Mouse (Mus musculus) adrenal gland, adult 8-10 months (tissue): ENCODE measurements around the gene Trim47. TPM values are rescaled to one million over a fixed set of nuclear protein-coding genes. Genes with fewer than 3 reads are reported as not detected.

Experiments used
- DNase-seq: peaks from one replicate; pipeline ENCODE4 v3.0.0; 2022
- total RNA-seq, 4 experiments: library from RNA; stranded (reverse); gene quantifications; 2 replicates each; pipeline ENCODE4 v1.2.4; 2022

The Trim47 gene
- total RNA-seq, 4 experiments from 2014 or later: 11.1 to 20.4 (median 16.4) TPM

DNA sequence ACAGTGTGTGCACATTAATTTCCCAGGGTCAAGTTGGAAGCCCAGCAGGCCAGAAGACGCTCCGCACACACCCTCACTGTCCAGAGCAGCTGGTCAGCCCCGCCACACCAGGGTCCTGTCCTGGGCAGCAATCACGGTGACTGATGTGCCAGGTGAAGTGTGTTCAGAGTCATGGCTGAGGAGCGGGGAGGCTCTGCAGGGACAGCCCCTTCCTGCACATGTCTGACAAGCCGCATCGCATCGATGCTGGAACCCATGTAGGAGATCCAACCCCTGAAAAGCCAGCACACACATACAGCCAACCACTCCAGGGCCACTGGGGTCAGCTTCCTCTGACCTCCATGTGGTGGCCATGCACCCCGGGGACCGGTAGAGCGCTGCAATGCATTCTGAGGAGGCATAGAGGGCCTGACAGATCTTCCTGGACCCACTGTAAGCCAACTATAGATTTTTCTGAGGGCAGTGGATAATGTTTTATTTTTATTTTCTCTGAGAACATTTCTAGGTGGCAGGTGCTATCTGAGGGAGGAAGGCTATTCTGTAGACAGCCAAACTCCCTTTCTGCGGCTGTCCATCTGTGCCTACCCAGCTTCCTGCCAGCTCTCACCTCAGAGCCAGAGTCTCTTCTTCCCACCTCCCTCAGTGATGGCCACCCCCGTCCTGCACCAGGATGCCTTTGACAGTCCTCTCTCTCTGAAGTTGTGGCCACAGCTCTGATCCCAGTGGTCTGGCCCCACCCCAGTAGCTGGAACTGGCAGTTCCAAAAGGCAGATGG, 65.2 kb downstream of the Trim47 start:
- no peak for DNase-seq

DNA sequence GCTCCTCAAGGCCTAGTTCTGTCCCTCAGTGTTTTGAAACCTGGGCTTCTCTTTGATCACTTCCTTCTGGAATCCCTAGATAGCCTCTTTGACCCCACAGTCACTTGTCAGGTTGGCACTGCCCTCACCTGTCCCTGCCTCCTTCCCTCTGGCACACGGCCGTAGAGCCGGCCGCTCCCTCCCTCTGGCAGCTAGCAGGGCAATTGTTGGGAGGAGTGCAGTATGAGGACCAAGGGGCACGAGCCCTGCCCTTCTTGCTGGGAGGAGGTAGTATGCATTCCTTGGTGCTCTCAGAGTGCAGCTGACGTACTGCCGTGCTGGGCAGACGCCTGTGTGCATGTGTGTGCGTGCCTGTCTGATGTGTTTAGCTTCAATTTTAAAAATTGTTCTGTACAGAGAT, 66.4 kb downstream of the Trim47 start:
- DNase-seq: no peak

DNA sequence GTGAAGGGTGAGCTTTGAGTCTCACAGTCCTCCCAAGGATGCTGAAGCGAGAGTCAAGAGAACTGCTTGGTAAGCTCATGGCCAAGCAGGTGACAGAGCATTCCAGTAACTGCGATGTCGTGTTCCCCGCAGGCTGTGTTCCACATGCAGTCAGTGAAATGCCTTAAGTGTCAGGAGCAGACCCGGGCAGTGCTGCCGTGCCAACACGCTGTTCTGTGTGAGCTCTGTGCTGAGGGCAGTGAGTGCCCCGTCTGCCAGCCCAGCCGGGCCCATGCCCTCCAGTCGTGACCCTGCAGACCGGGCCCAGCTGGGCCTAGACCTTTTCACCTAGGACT, 67.4 kb downstream of the Trim47 start:
- DNase-seq: no peak

DNA sequence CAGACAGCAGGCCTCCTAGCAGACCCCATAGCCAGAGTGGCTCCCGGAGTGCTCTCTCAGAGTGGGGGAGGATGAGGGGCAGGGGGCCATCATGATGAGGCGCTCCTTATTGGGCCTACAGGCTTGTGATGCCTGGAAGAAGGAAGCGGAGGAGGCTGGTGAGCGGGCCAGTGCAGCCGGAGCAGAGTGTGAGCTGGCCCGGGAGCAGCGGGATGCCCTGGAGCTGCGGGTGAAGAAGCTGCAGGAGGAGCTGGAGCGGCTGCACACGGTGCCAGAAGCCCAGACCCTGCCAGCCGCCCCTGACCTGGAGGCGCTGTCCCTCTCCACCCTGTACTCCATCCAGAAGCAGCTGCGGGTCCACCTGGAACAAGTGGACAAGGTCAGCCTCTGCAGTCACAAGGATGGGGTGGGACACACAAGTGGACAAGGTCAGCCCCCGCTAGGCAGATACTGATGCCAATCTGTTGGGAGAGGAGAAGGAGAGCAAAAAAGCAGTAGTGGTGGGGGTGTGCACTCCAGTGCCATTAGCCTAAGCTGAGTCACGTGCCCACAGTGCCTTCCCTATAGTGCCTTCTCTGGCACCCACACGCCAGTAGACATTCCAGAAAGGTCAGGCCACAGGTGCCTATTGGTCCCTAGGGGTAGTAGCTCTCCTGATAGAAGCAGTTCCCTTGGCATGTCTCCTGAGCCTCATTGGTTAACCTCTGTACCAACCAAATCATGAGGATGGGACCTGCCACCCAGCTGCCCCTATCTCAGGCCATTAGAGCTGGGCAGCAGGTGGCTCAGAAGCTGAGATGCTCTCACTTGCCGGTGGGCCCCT, 67.9 kb downstream of the Trim47 start:
- DNase-seq: no peak

DNA sequence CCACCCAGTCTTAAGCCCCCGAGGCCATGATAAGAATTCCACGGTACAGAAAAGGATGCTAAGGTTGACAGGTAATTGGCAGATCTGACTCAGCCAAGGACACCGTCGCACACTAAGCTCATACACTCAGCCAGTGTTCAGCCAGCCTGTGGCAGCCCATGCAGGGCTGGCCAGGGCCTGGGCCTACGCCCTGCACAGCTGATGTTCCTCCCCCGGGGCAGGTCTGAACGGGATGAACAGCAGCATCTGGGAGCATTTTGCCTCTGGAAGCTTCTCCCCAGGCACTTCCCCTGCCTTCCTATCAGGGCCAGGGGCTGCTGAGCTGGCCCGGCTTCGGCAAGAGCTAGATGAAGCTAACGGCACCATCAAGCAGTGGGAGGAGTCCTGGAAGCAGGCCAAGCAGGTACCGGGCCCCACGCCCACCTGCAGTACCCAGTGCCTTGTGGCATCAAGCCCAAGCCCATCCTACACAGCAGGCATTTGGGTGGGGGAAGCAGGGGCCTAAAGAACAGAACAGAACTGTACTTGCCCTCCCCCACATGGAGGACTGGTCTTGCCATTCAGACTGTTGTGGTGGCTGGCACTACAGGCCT, 68.9 kb downstream of the Trim47 start:
- DNase-seq: no peak

DNA sequence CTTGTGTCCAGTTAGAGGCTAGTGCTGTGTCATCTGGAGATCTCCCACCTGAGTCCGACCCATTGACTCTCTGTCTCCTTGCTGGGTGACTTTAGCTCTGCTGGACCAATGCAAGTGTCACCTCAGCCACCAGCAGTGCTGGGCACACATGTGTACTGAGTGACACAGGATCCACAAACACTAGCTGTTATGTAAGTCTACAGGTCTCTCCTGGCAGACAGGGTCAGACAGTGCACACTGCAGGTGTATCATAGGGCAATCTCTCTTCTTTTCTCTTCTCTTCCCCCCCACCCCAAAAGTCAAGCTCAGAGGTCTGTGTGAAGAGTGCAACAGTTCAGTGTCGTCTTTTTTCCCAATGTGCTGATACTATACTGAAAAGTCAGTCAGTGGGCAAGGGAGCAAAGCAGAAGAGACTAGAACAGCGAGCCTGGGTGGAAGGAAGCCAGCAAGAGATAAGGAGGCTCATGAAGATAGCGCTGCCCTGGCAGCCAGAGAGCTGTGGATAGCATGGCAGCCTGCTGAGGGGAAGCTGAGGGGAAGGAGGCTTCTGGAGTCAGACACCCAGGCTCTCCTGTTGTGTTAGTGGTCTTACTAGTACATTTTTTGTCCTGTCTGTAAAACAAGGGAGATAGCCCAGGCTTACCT, 69.7 kb downstream of the Trim47 start:
- DNase-seq: no peak

DNA sequence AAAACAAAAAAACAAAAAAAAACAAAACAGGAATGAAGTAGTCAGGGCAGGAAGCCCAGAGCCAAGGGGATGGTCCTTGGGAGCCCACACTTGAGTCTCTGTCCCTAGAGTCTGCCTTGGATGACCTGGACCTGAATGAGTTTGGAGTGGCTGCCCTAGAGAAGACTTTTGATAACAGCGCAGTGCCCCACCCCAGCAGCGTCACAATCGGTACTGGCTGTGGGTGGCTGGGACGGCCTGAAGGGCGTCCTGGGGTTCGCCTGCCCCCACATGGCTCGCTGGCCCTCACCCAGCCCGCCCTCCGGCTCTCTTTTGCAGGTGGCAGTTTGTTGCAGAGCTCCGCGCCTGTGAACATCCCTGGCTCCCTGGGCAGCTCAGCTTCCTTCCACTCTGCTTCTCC, 71.1 kb downstream of the Trim47 start:
- DNase-seq: no peak

Other genes with a start within 250 kb of the Trim47 start
- gene Smim5, start 227.2 kb downstream of the Trim47 start, total RNA-seq: under 1 TPM; 0.29 to 0.65 (median 0.42) TPM
- gene Smim6, start 215.2 kb downstream of the Trim47 start, total RNA-seq: not detected
- 10 to 100 TPM; 46.2 to 53.7 (median 48.3) TPM for gene Sap30bp, start 193.9 kb downstream of the Trim47 start, total RNA-seq
- gene Recql5, start 193.7 kb downstream of the Trim47 start, total RNA-seq: 10 to 100 TPM; 24.7 to 40.4 (median 36.6) TPM
- 1 to 10 TPM; 3.5 to 5.1 (median 3.9) TPM for gene Itgb4, start 152.5 kb downstream of the Trim47 start, total RNA-seq
- 10 to 100 TPM; 37.3 to 55.6 (median 46.4) TPM for gene Galk1, start 114.5 kb downstream of the Trim47 start, total RNA-seq
- 100 to 1,000 TPM; 302 to 413 (median 377) TPM for gene H3f3b, start 99.2 kb downstream of the Trim47 start, total RNA-seq
- 10 to 100 TPM; 19.7 to 45.2 (median 29.6) TPM for gene Unk, start 96.9 kb downstream of the Trim47 start, total RNA-seq
- gene Unc13d, start 49.2 kb downstream of the Trim47 start, total RNA-seq: 1 to 10 TPM in 3 of 4 experiments, under 1 TPM in 1; 0.75 to 1.6 (median 1.4) TPM
- gene Wbp2, start 40.2 kb downstream of the Trim47 start, total RNA-seq: 100 to 1,000 TPM; 194 to 199 (median 196) TPM
- gene Trim65, start 3.9 kb upstream of the Trim47 start, total RNA-seq: 10 to 100 TPM in 3 of 4 experiments, 1 to 10 TPM in 1; 9.6 to 13.7 (median 13.1) TPM
- gene Mrpl38, start 11.7 kb upstream of the Trim47 start, total RNA-seq: 100 to 1,000 TPM in 3 of 4 experiments, 10 to 100 TPM in 1; 97.5 to 112 (median 107) TPM
- 10 to 100 TPM; 47.7 to 69.4 (median 52.4) TPM for gene Fbf1, start 41.0 kb upstream of the Trim47 start, total RNA-seq
- 10 to 100 TPM; 20.4 to 26.3 (median 23.6) TPM for gene Ten1, start 71.6 kb upstream of the Trim47 start, total RNA-seq
- gene Acox1, start 71.8 kb upstream of the Trim47 start, total RNA-seq: 100 to 1,000 TPM; 158 to 197 (median 185) TPM
- 1 to 10 TPM; 1.0 to 2.4 (median 2.1) TPM for gene Evpl, start 110.9 kb upstream of the Trim47 start, total RNA-seq
- gene Srp68, start 147.0 kb upstream of the Trim47 start, total RNA-seq: 10 to 100 TPM; 75.4 to 88.7 (median 83.0) TPM
- under 1 TPM in 3 of 4 experiments, not detected in 1; 0.12 to 0.28 (median 0.13) TPM for gene Galr2, start 153.7 kb upstream of the Trim47 start, total RNA-seq
- 10 to 100 TPM; 61.0 to 83.9 (median 72.6) TPM for gene Exoc7, start 180.0 kb upstream of the Trim47 start, total RNA-seq
- gene Foxj1, start 208.2 kb upstream of the Trim47 start, total RNA-seq: under 1 TPM in 2 of 4 experiments, not detected in 2; 0.09 to 0.21 TPM